Mouse (Mus musculus): Measurements from ENCODE around the gene Sytl3.
"Not testable (repeated sequence)": the region's sequence is repeated elsewhere in the genome, so short reads cannot be mapped to it uniquely, and the experiment has no call there.

Gene Sytl3

GRCm38 (mm10) chr17:6691596-6691995 lies 32.7 kb downstream of the Sytl3 start:
- DNase-seq (ENCODE audit: low read depth): peak; percentile 68

GRCm38 (mm10) chr17:6695712-6696111 lies 36.8 kb downstream of the Sytl3 start:
- DNase-seq (ENCODE audit: low read depth): not testable (repeated sequence)

GRCm38 (mm10) chr17:6696521-6696920 lies 37.6 kb downstream of the Sytl3 start:
- DNase-seq (ENCODE audit: low read depth): not testable (repeated sequence)

- DNase-seq (ENCODE audit: low read depth): peak; percentile 89
Measured at GRCm38 (mm10) chr17:6697224-6697775, 38.4 kb downstream of the Sytl3 start.

- DNase-seq (ENCODE audit: low read depth): not testable (repeated sequence)
Measured at GRCm38 (mm10) chr17:6699502-6699901, 40.6 kb downstream of the Sytl3 start.

- DNase-seq (ENCODE audit: low read depth): not testable (repeated sequence)
Measured at GRCm38 (mm10) chr17:6700077-6700476, 41.2 kb downstream of the Sytl3 start.

- DNase-seq (ENCODE audit: low read depth): not testable (repeated sequence)
Measured at GRCm38 (mm10) chr17:6702625-6703221, 43.8 kb downstream of the Sytl3 start.

- DNase-seq (ENCODE audit: low read depth): not testable (repeated sequence)
Measured at GRCm38 (mm10) chr17:6703381-6704270, 44.7 kb downstream of the Sytl3 start.

- not testable (repeated sequence) for DNase-seq (ENCODE audit: low read depth)
Measured at GRCm38 (mm10) chr17:6706448-6706847, 47.6 kb downstream of the Sytl3 start.

- not testable (repeated sequence) for DNase-seq (ENCODE audit: low read depth)
Measured at GRCm38 (mm10) chr17:6707422-6707821, 48.5 kb downstream of the Sytl3 start.

- not testable (repeated sequence) for DNase-seq (ENCODE audit: low read depth)
Measured at GRCm38 (mm10) chr17:6708194-6708593, 49.3 kb downstream of the Sytl3 start.

GRCm38 (mm10) chr17:6713483-6713882 lies 54.6 kb downstream of the Sytl3 start:
- DNase-seq (ENCODE audit: low read depth): not testable (repeated sequence)

GRCm38 (mm10) chr17:6713944-6714343 lies 55.1 kb downstream of the Sytl3 start:
- not testable (repeated sequence) for DNase-seq (ENCODE audit: low read depth)

GRCm38 (mm10) chr17:6727996-6728610 lies 69.2 kb downstream of the Sytl3 start:
- no peak for DNase-seq (ENCODE audit: low read depth)

- no peak for DNase-seq (ENCODE audit: low read depth)
Measured at GRCm38 (mm10) chr17:6729244-6729742, 70.4 kb downstream of the Sytl3 start.

- no peak for DNase-seq (ENCODE audit: low read depth)
Measured at GRCm38 (mm10) chr17:6731132-6731531, 72.2 kb downstream of the Sytl3 start.

- no peak for DNase-seq (ENCODE audit: low read depth)
Measured at GRCm38 (mm10) chr17:6731634-6732033, 72.7 kb downstream of the Sytl3 start.

- DNase-seq (ENCODE audit: low read depth): no peak
Measured at GRCm38 (mm10) chr17:6732665-6733064, 73.8 kb downstream of the Sytl3 start.

GRCm38 (mm10) chr17:6733322-6733875 lies 74.5 kb downstream of the Sytl3 start:
- DNase-seq (ENCODE audit: low read depth): no peak

- DNase-seq (ENCODE audit: low read depth): no peak
Measured at GRCm38 (mm10) chr17:6734746-6735441, 76.0 kb downstream of the Sytl3 start.

Measured in 416B (cell line).